Mouse (Mus musculus): Measurements from ENCODE around the gene Gtf3c5.

GRCm38 (mm10) chr2:28624870-28625269 is 41.3 kb upstream of the Gtf3c5 start:
- TF ChIP-seq POLR2A (IDR thresholded peaks at IDR 0.05; ENCODE audit: insufficient read depth, low read depth, low read length) (no peak), CTCF (IDR thresholded peaks at IDR 0.05; ENCODE audit: insufficient read depth, low read depth, low read length) (no peak)
